Mouse (Mus musculus) hindbrain, embryonic 15.5 days (tissue): ENCODE data around the gene Mbtd1. TPM values are rescaled to one million over a fixed set of nuclear protein-coding genes. Genes with fewer than 3 reads are reported as not detected.

ENCODE experiments used
- ATAC-seq: fragments of 200-750 bp; cut with Nextera tagmentation; 2 replicates; pipeline ENCODE4 v1.8.0; 2017; ENCODE audit warnings: low read depth, moderate number of reproducible peaks, moderate TSS enrichment; ENCODE audit not compliant: low FRiP score
- H3K27ac ChIP-seq: fragments of 300-500 bp; sonication (generic); replicated peaks from 2 replicates; pipeline ENCODE4 v1.5.1; 2015; ENCODE audit warnings: mild to moderate bottlenecking, inconsistent platforms
- H3K27me3 ChIP-seq: fragments of 300-500 bp; sonication (generic); 2 replicates; pipeline ENCODE4 v1.6.1; 2015; ENCODE audit warnings: control low read depth, inconsistent platforms
- H3K36me3 ChIP-seq: fragments of 300-500 bp; sonication (generic); 2 replicates; pipeline ENCODE4 v1.6.1; 2015; ENCODE audit warnings: control low read depth, inconsistent platforms
- H3K4me1 ChIP-seq: fragments of 300-500 bp; sonication (generic); replicated peaks from 2 replicates; pipeline ENCODE4 v1.6.1; 2015; ENCODE audit warnings: control low read depth, inconsistent platforms
- H3K4me2 ChIP-seq: fragments of 300-500 bp; sonication (generic); 2 replicates; pipeline ENCODE4 v1.6.1; 2015; ENCODE audit warnings: moderate library complexity, mild to moderate bottlenecking, inconsistent platforms
- H3K4me3 ChIP-seq: fragments of 300-500 bp; sonication (generic); 2 replicates; pipeline ENCODE4 v1.5.1; 2015; ENCODE audit warnings: mild to moderate bottlenecking, inconsistent platforms
- H3K9ac ChIP-seq: fragments of 300-500 bp; sonication (generic); 2 replicates; pipeline ENCODE4 v1.6.1; 2015; ENCODE audit warnings: inconsistent platforms
- H3K9me3 ChIP-seq: fragments of 300-500 bp; sonication (generic); 2 replicates; pipeline ENCODE4 v1.6.1; 2016; ENCODE audit warnings: control low read depth, inconsistent platforms
- WGBS: fragments of 180-500 bp; shearing (Covaris S2); methylation state at CpG from one replicate; pipeline ENCODE4 v1.1.7; 2015; 5-methylcytosine and 5-hydroxymethylcytosine counted together
- polyA plus RNA-seq: library from polyadenylated mRNA; unstranded; fragments of >200 nt; fragmentation: Nextera tagmentation; extraction: Ambion mirVana; gene quantifications from 2 replicates; pipeline ENCODE4 v1.2.1, GENCODE M21; 2015

Gene Mbtd1
- polyA plus RNA-seq, 1 experiment from 2014 or later: 22.3 TPM

DNA sequence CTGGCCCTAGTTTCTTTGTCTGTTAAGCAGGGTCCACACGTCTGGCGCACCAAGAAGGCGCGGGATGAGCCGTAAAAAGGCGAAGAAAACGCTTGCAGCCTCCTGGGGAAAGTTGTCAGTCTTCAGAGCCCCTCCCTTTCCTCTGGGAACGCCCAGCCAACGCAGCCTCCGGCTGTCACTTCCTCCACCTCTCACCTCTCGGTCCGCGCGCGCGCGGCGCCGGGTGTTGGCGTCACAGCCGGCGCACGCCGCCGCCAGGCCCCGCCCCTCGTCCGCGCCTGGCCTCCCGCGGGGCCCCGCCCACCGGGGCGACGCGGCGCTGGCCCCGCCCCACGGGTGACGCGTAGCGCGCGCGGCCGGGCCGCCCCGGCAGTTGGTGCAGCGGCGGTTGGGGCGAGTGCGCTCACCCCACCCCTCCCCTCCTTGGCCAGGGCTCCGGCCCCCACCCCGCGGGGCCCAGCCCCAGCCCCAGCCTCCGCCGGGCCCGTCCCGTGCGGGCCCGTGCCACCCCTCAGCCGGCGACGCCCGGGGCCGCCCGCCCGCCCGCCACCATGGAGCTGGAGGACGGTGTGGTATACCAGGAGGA is 110.2 kb downstream of the Mbtd1 start, which contains the start of gene Spag9:
Gene Spag9, plus strand, starts transcription at position 372 of the 586 bp plus-strand sequence.
- H3K4me1 ChIP-seq: peaks cover 39% of the 10 kb centered on the region
- H3K4me2 ChIP-seq: peak within 1 kb of the TSS; percentile 87
- peak within 1 kb of the TSS; percentile 97 for H3K27ac ChIP-seq
- H3K9me3 ChIP-seq: no peaks in the 10 kb centered on the region
- H3K27me3 ChIP-seq: 0 out of 2 replicates have a peak, but pooled peaks cover 3% of the 10 kb centered on the region
- WGBS: under 1% methylated on average over 52 of the region's 70 CpGs
- no peaks in the 10 kb centered on the region for H3K36me3 ChIP-seq
- H3K9ac ChIP-seq: peak within 1 kb of the TSS; percentile 89
- H3K4me3 ChIP-seq: peak within 1 kb of the TSS; percentile 93
- peak; percentile 92 for ATAC-seq

Other genes with a start within 250 kb of the Mbtd1 start
- 30.5 and 30.8 TPM in 2 replicates for gene Utp18, start 86 bp upstream of the Mbtd1 start, polyA plus RNA-seq
- 94.8 and 100 TPM in 2 replicates for gene Nme2, start 70.4 kb downstream of the Mbtd1 start, polyA plus RNA-seq
- 369 and 383 TPM in 2 replicates for gene Gm20390, start 82.4 kb downstream of the Mbtd1 start, polyA plus RNA-seq
- gene Nme1, start 82.7 kb downstream of the Mbtd1 start, polyA plus RNA-seq: 346 and 369 TPM in 2 replicates
- gene Spag9, start 110.2 kb downstream of the Mbtd1 start, polyA plus RNA-seq: 77.4 and 89.5 TPM in 2 replicates